Comparison of ENCODE assay signal across 8 mouse cellular contexts in genomic region chr17:53833366-53833765, GRCm38 (mm10). TPM values are rescaled to one million over a fixed set of nuclear protein-coding genes. Genes with fewer than 3 reads are reported as not detected.
DNase-seq lines count a peak whose midpoint lies in the region; ATAC-seq and TF ChIP-seq lines count a peak whose summit lies in the region.

No protein-coding gene starts in this region.

- no peak overlapping the region for H3K27ac ChIP-seq in lung, embryonic 14.5 days (ENCODE audit: low read depth)
- H3K27ac ChIP-seq in midbrain, embryonic 16.5 days (ENCODE audit: low read length) = no peak overlapping the region

- no peak overlapping the region for H3K9ac ChIP-seq in lung, embryonic 14.5 days
- H3K9ac ChIP-seq in midbrain, embryonic 16.5 days (ENCODE audit: low read depth, low read length) = no peak overlapping the region

- WGBS in lung, embryonic 14.5 days = 54% methylated on average over 3 of the region's 3 CpGs
- 58% methylated on average over 3 of the region's 3 CpGs for WGBS in midbrain, embryonic 16.5 days

- H3K4me3 ChIP-seq in lung, embryonic 14.5 days (ENCODE audit: low read depth, low read length) = no peak overlapping the region
- no peak overlapping the region for H3K4me3 ChIP-seq in midbrain, embryonic 16.5 days (ENCODE audit: low read depth, low read length)

- DNase-seq in lung, embryonic 14.5 days = peak; percentile 23
- DNase-seq in lung, postnatal 25 days (ENCODE audit: low spot score) = no peak
- peak; percentile 62 for DNase-seq in R1 (ENCODE audit: low read depth, low spot score)
- peak; percentile 60 to 64 for DNase-seq in cerebellum, adult 18-20 months
- DNase-seq in hindlimb bud, embryonic 11.5 days (ENCODE audit: extremely low spot score, low read depth, low spot score) = peak; percentile 3
- peak; percentile 9 for DNase-seq in left cerebral cortex, postnatal 4 days

- peak; percentile 50 for TF ChIP-seq CTCF in lung, embryonic 14.5 days (IDR thresholded peaks at IDR 0.05; ENCODE audit: low read depth)

- no peaks in the 10 kb centered on the region for H3K27me3 ChIP-seq in lung, embryonic 14.5 days (ENCODE audit: insufficient read depth, low read length)
- no peaks in the 10 kb centered on the region for H3K27me3 ChIP-seq in midbrain, embryonic 16.5 days (ENCODE audit: control insufficient read depth, insufficient read depth, low read depth, low read length)

- no peaks in the 10 kb centered on the region for H3K36me3 ChIP-seq in lung, embryonic 14.5 days (ENCODE audit: insufficient read depth)
- H3K36me3 ChIP-seq in midbrain, embryonic 16.5 days (ENCODE audit: control insufficient read depth, insufficient read depth, low read length) = no peaks in the 10 kb centered on the region

- ATAC-seq in lung, embryonic 14.5 days (ENCODE audit: insufficient read depth) = no peak
- no peak for ATAC-seq in erythroblast, adult 5-6 weeks (replicated peaks; ENCODE audit: low FRiP score, poor library complexity, severe bottlenecking)
- no peak for ATAC-seq in midbrain, embryonic 16.5 days

- H3K4me2 ChIP-seq in lung, embryonic 14.5 days = no peak overlapping the region
- no peak overlapping the region for H3K4me2 ChIP-seq in midbrain, embryonic 16.5 days (ENCODE audit: low read length)

- intact Hi-C loops in left cerebral cortex, postnatal 4 days (cut with DNase I) = loop anchor here (5.0 to 10.0 kb wide), 2 partner anchors 319 to 1276 kb away; no protein-coding TSS in a partner anchor

- no peaks in the 10 kb centered on the region; the same call in 1 of the 2 replicates for H3K9me3 ChIP-seq in lung, embryonic 14.5 days (ENCODE audit: low read depth, low read length)
- H3K9me3 ChIP-seq in midbrain, embryonic 16.5 days (replicated peaks; ENCODE audit: control insufficient read depth, low read length, poor library complexity, severe bottlenecking) = no peaks in the 10 kb centered on the region

- H3K4me1 ChIP-seq in lung, embryonic 14.5 days (ENCODE audit: insufficient read depth) = no peaks in the 10 kb centered on the region
- no peaks in the 10 kb centered on the region for H3K4me1 ChIP-seq in midbrain, embryonic 16.5 days (ENCODE audit: control insufficient read depth, insufficient read depth, low read length)

RNA-seq across cellular contexts. Expression of gene Sult1c2, which starts 12.8 kb away (rescaled TPM):
- polyA plus RNA-seq in lung, embryonic 14.5 days (2014; fragmentation: Nextera tagmentation; extraction: Ambion mirVana) = not detected in 2 replicates
- not detected for total RNA-seq in left cerebral cortex, postnatal 4 days (2021)
- total RNA-seq in erythroblast, adult 5-6 weeks (2015; ENCODE audit: low replicate concordance) = not detected in 2 replicates
- not detected in 2 replicates for total RNA-seq in erythroblast, adult 5-6 weeks (2017; ENCODE audit: low replicate concordance)
- polyA plus RNA-seq in midbrain, embryonic 16.5 days (2015; fragmentation: Nextera tagmentation; extraction: Ambion mirVana) = not detected in 2 replicates
